Mouse (Mus musculus) E14TG2a.4 (cell line): ENCODE results near the gene Spc25.

Source experiments
- CTCF ChIP-seq: conservative IDR thresholded peaks from 2 replicates; pipeline ENCODE4 v1.5.1; 2014; ENCODE audit warnings: low read length
- NANOG ChIP-seq: IDR thresholded peaks from 2 replicates; pipeline ENCODE4 v1.6.1; 2014; ENCODE audit warnings: borderline replicate concordance, low read length, mixed read lengths
- POU5F1 ChIP-seq: IDR thresholded peaks from 2 replicates; pipeline ENCODE4 v1.6.1; 2014; ENCODE audit warnings: low read length, borderline replicate concordance

DNA sequence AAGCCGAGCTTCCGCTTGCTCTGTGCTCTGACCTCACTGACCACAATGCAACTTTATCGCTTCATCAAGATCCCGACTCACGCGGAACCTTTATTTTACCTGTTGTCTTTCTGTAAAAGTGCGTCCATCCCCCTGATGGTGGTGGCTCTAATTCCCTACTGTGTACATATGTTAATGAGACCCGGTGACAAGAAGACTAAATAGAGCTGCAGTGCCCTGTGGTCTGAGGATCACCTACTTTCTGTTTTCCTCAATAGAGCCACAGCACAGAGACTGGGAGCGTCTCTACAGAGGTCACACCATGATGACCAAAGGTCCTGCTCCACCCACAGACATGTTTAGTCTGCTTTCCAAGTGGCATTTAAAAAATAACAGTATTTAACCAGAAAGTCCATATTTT is 20.9 kb upstream of the Spc25 start:
- TF ChIP-seq CTCF (no peak), POU5F1 (no peak), NANOG (no peak)
